Mouse (Mus musculus): ENCODE data around the gene Usp12. TPM values are rescaled to one million over a fixed set of nuclear protein-coding genes. Genes with fewer than 3 reads are reported as not detected.

Usp12 gene
- polyA plus RNA-seq, 1 experiment from 2014 or later, result 11.1 TPM

DNA sequence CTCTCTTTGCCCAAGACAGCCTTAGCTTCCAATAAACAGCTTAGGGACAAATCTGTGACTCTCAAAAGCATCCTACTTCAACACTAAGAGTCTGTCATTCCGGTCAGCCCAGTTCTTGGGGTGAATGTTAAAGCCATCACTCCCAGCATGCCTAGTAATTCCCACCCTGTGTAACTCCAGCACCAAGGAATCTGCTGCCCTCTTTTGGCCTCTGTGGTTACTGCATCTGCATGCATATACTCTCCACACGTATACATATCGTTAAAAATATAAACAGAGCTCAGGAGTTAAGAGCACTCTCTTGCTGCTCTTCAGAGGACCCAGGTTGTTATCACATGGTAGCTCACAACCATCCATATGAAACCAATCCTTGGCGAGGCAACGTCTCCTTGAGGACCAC is 71.4 kb downstream of the Usp12 start:
- Histone ChIP-seq H3K4me1 (replicated peaks; ENCODE audit: control insufficient read depth, insufficient read depth, low read length) (no peaks in the 10 kb centered on the region), H3K9me3 (ENCODE audit: control insufficient read depth, low read length) (no peaks in the 10 kb centered on the region), H3K36me3 (ENCODE audit: control insufficient read depth, insufficient read depth, low read length) (no peaks in the 10 kb centered on the region), H3K27me3 (replicated peaks; ENCODE audit: control insufficient read depth, insufficient read depth, low read length) (no peaks in the 10 kb centered on the region), H3K9ac (ENCODE audit: low read depth, low read length) (no peak overlapping the region), H3K27ac (ENCODE audit: low read depth, low read length) (no peak overlapping the region), H3K4me2 (no peak overlapping the region), H3K4me3 (ENCODE audit: low read depth, low read length) (no peak overlapping the region)
- WGBS, result 91% methylated on average over 5 of the region's 5 CpGs
- DNase-seq (ENCODE audit: low spot score) (no peak), ATAC-seq (replicated peaks; ENCODE audit: low FRiP score) (no peak)

DNA sequence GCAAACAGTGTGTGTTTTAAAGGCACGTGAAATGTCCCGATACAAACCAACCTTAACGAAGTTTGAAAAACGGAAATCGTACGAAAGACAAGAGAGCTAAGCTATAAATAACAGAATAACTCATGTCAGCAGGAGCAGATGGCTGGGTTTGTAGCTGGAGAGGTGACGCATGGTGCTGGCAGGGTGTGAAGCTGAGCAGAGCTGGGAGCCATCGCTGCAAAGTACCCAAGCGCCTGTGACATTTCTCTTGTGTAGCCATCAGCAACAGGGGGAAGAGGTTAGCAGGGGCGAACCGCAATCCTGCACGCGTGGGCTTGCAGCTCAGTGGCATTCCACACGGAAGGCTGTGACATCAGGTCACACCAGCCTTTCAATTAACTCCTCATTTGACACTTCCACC is 72.6 kb downstream of the Usp12 start:
- Histone ChIP-seq H3K27me3 (replicated peaks; ENCODE audit: control insufficient read depth, insufficient read depth, low read length) (no peaks in the 10 kb centered on the region), H3K36me3 (ENCODE audit: control insufficient read depth, insufficient read depth, low read length) (no peaks in the 10 kb centered on the region), H3K9ac (ENCODE audit: low read depth, low read length) (no peak overlapping the region), H3K4me3 (ENCODE audit: low read depth, low read length) (no peak overlapping the region), H3K9me3 (ENCODE audit: control insufficient read depth, low read length) (no peaks in the 10 kb centered on the region), H3K4me1 (replicated peaks; ENCODE audit: control insufficient read depth, insufficient read depth, low read length) (no peaks in the 10 kb centered on the region), H3K4me2 (no peak overlapping the region), H3K27ac (ENCODE audit: low read depth, low read length) (no peak overlapping the region)
- DNase-seq (ENCODE audit: low spot score) (no peak), ATAC-seq (replicated peaks; ENCODE audit: low FRiP score) (no peak)
- WGBS, result 67% methylated on average over 14 of the region's 14 CpGs

DNA sequence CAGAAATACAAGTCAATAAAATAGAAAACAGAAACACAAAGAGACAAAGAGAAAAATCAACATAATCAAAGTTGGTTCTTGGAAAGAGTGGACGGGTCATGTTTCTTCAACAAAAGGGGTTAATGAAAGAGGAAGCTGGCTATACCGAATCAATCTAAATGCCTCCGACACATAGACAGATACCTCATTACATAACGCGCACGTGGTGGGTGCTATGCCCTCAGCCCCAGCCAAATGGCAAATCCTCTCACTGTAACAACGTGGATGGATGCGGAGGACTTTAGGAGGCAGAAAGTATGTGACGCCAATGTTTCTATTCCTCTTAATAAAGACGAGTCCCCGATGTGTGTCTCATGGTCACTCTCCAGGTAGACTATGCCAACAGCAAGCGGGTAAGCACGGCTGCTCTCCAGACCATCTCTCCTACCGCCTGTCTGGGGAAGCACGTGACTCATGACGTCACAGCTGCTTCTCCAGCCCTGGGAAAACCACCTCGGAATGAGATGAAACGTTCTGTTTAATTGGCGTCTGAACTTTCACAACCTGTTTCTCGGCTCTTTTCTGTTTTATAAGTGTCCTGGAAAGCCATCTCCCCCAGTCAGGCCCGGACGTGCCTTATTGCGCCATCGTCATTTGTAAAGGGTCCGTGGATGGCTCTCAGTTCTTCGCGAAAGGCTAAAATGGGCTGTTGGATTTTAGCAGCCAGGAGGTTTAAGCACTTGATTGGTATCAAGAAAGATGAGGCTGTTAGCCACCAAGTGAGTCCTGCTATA is 75.0 kb downstream of the Usp12 start:
- Histone ChIP-seq H3K27me3 (replicated peaks; ENCODE audit: control insufficient read depth, insufficient read depth, low read length) (no peaks in the 10 kb centered on the region), H3K36me3 (ENCODE audit: control insufficient read depth, insufficient read depth, low read length) (no peaks in the 10 kb centered on the region), H3K4me2 (no peak overlapping the region), H3K9me3 (ENCODE audit: control insufficient read depth, low read length) (no peaks in the 10 kb centered on the region), H3K4me3 (ENCODE audit: low read depth, low read length) (no peak overlapping the region), H3K27ac (ENCODE audit: low read depth, low read length) (no peak overlapping the region), H3K4me1 (replicated peaks; ENCODE audit: control insufficient read depth, insufficient read depth, low read length) (no peaks in the 10 kb centered on the region), H3K9ac (ENCODE audit: low read depth, low read length) (no peak overlapping the region)
- DNase-seq (ENCODE audit: low spot score) (no peak), ATAC-seq (replicated peaks; ENCODE audit: low FRiP score) (no peak)
- WGBS, result 76% methylated on average over 27 of the region's 27 CpGs

DNA sequence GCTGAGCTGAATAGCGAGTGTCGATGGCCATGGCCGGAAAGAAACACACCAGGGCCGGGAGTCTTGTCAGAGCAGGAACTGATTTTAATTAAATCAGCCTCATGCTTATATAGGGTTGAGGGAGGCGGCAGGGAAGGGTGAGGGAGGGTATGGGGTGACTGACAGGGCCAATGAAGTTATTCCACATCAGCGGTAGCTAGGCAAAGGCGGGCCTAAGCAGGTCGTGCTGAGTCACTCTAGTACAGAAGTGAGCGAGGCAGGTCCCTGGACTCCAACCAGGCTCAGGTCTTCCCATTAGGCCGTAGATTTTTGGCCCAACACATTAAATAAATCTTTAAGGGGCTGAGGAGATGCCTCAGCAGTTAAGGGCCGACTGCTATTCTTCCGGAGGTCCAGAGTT is 81.0 kb downstream of the Usp12 start:
- no peak overlapping the region for H3K9ac ChIP-seq (ENCODE audit: low read depth, low read length)
- ATAC-seq (replicated peaks; ENCODE audit: low FRiP score), result no peak
- H3K4me2 ChIP-seq, result no peak overlapping the region
- no peak overlapping the region for H3K4me3 ChIP-seq (ENCODE audit: low read depth, low read length)
- no peaks in the 10 kb centered on the region for H3K36me3 ChIP-seq (ENCODE audit: control insufficient read depth, insufficient read depth, low read length)
- H3K4me1 ChIP-seq (replicated peaks; ENCODE audit: control insufficient read depth, insufficient read depth, low read length), result 0 out of 2 replicates have a peak, but pooled peaks cover 2% of the 10 kb centered on the region
- H3K9me3 ChIP-seq (ENCODE audit: control insufficient read depth, low read length), result no peaks in the 10 kb centered on the region
- 89% methylated on average over 12 of the region's 12 CpGs for WGBS
- no peaks in the 10 kb centered on the region for H3K27me3 ChIP-seq (replicated peaks; ENCODE audit: control insufficient read depth, insufficient read depth, low read length)
- DNase-seq (ENCODE audit: low spot score), result no peak
- H3K27ac ChIP-seq (ENCODE audit: low read depth, low read length), result no peak overlapping the region

DNA sequence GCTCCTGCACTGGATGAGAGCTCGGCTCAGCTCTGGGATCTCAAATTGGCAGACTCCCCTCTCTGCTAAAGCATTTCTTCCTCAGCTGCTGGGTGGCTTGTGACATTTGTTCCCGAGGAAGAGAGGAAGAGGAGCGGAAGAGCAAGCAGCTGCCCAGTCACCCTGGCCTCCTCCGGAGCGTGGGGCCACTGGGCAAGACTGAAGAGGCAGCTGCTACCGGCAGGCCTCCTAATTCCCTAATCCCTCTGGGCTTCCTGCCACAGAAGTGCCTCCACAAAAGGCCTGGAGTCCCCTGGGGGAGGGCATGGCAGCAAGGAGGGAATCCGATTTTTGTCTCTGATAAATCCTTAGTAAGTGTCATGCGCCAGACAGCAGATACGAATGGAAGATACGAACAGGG is 81.7 kb downstream of the Usp12 start:
- H3K9ac ChIP-seq (ENCODE audit: low read depth, low read length), result no peak overlapping the region
- no peak for ATAC-seq (replicated peaks; ENCODE audit: low FRiP score)
- H3K4me2 ChIP-seq, result no peak overlapping the region
- no peaks in the 10 kb centered on the region for H3K9me3 ChIP-seq (ENCODE audit: control insufficient read depth, low read length)
- H3K36me3 ChIP-seq (ENCODE audit: control insufficient read depth, insufficient read depth, low read length), result no peaks in the 10 kb centered on the region
- DNase-seq (ENCODE audit: low spot score), result no peak
- H3K27me3 ChIP-seq (replicated peaks; ENCODE audit: control insufficient read depth, insufficient read depth, low read length), result no peaks in the 10 kb centered on the region
- H3K4me3 ChIP-seq (ENCODE audit: low read depth, low read length), result no peak overlapping the region
- 75% methylated on average over 10 of the region's 10 CpGs for WGBS
- H3K4me1 ChIP-seq (replicated peaks; ENCODE audit: control insufficient read depth, insufficient read depth, low read length), result 0 out of 2 replicates have a peak, but pooled peaks cover 2% of the 10 kb centered on the region
- no peak overlapping the region for H3K27ac ChIP-seq (ENCODE audit: low read depth, low read length)

DNA sequence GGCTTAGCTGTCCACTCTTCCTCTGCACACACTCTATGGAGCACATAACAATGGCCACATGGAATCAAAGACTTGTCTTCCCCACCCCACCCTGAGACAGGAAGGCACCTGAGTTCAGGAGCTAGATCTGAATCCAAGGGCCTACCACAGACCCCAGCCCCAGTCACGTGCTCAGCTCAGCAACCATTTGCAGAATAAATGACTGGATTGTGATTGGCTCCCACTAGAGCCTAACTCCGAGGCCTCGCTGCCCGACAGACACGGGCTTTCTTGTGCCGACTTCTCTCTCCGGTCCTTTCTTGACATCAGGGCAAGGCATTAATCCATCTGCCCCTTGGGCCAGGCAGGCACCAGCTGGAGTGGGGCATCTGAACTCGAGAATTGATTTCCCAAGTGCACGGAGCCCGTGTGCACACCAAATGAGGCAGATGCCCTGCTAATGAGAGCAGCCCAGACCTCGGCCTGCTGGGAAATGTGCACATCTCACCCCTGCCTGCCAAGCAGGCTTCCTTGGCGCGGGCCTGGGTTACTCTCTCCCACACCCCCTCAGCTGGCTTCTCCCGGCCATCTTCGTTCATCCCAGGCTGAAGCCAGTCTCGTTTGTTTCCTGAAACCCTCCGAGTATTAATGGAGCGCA is 82.4 kb downstream of the Usp12 start:
- 82% methylated on average over 18 of the region's 18 CpGs for WGBS
- Histone ChIP-seq H3K4me2 (no peak overlapping the region), H3K4me1 (replicated peaks; ENCODE audit: control insufficient read depth, insufficient read depth, low read length) (0 out of 2 replicates have a peak, but pooled peaks cover 2% of the 10 kb centered on the region), H3K36me3 (ENCODE audit: control insufficient read depth, insufficient read depth, low read length) (no peaks in the 10 kb centered on the region), H3K27me3 (replicated peaks; ENCODE audit: control insufficient read depth, insufficient read depth, low read length) (no peaks in the 10 kb centered on the region), H3K27ac (ENCODE audit: low read depth, low read length) (no peak overlapping the region), H3K4me3 (ENCODE audit: low read depth, low read length) (no peak overlapping the region), H3K9me3 (ENCODE audit: control insufficient read depth, low read length) (no peaks in the 10 kb centered on the region), H3K9ac (ENCODE audit: low read depth, low read length) (no peak overlapping the region)
- DNase-seq (ENCODE audit: low spot score), result no peak
- no peak for ATAC-seq (replicated peaks; ENCODE audit: low FRiP score)

DNA sequence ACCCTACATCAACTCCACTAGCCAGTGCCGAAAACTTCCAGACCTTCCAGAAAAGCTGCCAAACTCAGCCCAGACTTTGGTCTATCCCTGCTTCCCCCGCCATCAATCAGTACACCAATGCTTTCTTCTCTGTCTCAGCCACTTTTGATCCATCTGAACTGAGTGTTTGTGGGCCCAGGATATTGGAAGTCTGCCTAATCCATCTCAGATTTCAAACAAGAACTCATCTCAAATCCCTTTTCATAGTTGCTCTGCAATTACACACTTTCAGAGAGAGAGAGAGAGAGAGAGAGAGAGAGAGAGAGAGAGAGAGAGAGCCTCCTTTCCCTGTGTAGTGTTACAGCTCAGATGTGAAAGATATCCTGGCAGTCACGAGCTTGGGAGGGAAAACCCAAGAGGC is 85.4 kb downstream of the Usp12 start:
- Histone ChIP-seq H3K36me3 (ENCODE audit: control insufficient read depth, insufficient read depth, low read length) (no peaks in the 10 kb centered on the region), H3K27me3 (replicated peaks; ENCODE audit: control insufficient read depth, insufficient read depth, low read length) (no peaks in the 10 kb centered on the region), H3K4me1 (replicated peaks; ENCODE audit: control insufficient read depth, insufficient read depth, low read length) (0 out of 2 replicates have a peak, but pooled peaks cover 2% of the 10 kb centered on the region), H3K4me3 (ENCODE audit: low read depth, low read length) (no peak overlapping the region), H3K4me2 (no peak overlapping the region), H3K27ac (ENCODE audit: low read depth, low read length) (no peak overlapping the region), H3K9ac (ENCODE audit: low read depth, low read length) (no peak overlapping the region), H3K9me3 (ENCODE audit: control insufficient read depth, low read length) (no peaks in the 10 kb centered on the region)
- no peak for DNase-seq (ENCODE audit: low spot score)
- WGBS, result 67% methylated on average over 3 of the region's 3 CpGs
- no peak for ATAC-seq (replicated peaks; ENCODE audit: low FRiP score)

DNA sequence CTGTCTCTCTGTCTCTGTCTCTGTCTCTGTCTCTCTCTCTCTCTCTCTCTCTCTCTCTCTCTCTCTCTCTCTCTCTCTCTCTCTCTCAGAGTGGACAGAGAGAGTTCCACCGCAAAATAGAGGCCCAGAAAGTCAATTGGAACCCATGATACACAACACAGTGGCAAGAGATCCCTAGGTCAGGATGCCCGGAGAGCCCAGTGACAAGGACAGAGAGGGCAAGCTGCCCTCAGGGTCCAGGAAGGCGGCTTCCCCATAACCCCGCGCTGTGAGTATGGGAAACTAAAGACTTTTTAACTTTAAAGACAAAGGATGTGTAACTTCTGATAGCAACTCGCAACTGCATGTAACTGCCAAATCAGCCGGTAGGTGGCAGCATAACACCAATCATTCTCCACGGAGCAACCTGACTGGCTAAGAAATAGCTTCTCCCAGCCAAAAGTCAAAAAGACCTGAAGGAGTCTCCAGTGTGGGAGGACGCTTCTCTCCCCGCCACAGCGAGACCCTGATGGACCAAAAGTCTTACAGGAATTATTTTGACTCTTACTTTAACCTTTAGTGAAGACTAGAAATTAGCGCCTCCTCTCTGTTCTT is 88.9 kb downstream of the Usp12 start:
- H3K4me1 ChIP-seq (replicated peaks; ENCODE audit: control insufficient read depth, insufficient read depth, low read length), result peaks cover 14% of the 10 kb centered on the region; the same call in 1 of the 2 replicates
- no peak overlapping the region for H3K4me3 ChIP-seq (ENCODE audit: low read depth, low read length)
- H3K36me3 ChIP-seq (ENCODE audit: control insufficient read depth, insufficient read depth, low read length), result no peaks in the 10 kb centered on the region
- ATAC-seq (replicated peaks; ENCODE audit: low FRiP score) (no peak), DNase-seq (ENCODE audit: low spot score) (peak; percentile 87)
- no peaks in the 10 kb centered on the region for H3K27me3 ChIP-seq (replicated peaks; ENCODE audit: control insufficient read depth, insufficient read depth, low read length)
- 10% methylated on average over 12 of the region's 12 CpGs for WGBS
- H3K9ac ChIP-seq (ENCODE audit: low read depth, low read length), result no peak overlapping the region
- no peak overlapping the region for H3K27ac ChIP-seq (ENCODE audit: low read depth, low read length)
- H3K4me2 ChIP-seq, result no peak overlapping the region
- no peaks in the 10 kb centered on the region for H3K9me3 ChIP-seq (ENCODE audit: control insufficient read depth, low read length)
